ENCODE assay signal across 8 mouse cellular contexts in genomic region chr17:85867945-85868616, GRCm38 (mm10).
DNase-seq lines count a peak whose midpoint lies in the region; ATAC-seq and TF ChIP-seq lines count a peak whose summit lies in the region.
"Had no signal": no experiment of that assay in that cellular context is flagged by ENCODE, and none has a peak within 500 bp of the region (broad histone marks: within the 10 kb centered on the region; RNA-seq: fewer than 3 reads in every experiment).

No protein-coding gene starts in this region.

- no peak overlapping the region for H3K27ac ChIP-seq in midbrain, embryonic 13.5 days
- no peak overlapping the region for H3K27ac ChIP-seq in midbrain, postnatal 0 days (ENCODE audit: low read depth, low read length)
- peak overlapping the region; percentile 28; the same call in 1 of the 2 replicates for H3K27ac ChIP-seq in embryonic facial prominence, embryonic 15.5 days (replicated peaks)

- no peaks in the 10 kb centered on the region for H3K9me3 ChIP-seq in midbrain, embryonic 13.5 days
- no peaks in the 10 kb centered on the region for H3K9me3 ChIP-seq in midbrain, postnatal 0 days (ENCODE audit: low read length)
- H3K9me3 ChIP-seq in embryonic facial prominence, embryonic 15.5 days (replicated peaks), result no peaks in the 10 kb centered on the region

- H3K27me3 ChIP-seq in midbrain, embryonic 13.5 days, result 0 out of 2 replicates have a peak, but pooled peaks cover 4% of the 10 kb centered on the region
- no peaks in the 10 kb centered on the region for H3K27me3 ChIP-seq in midbrain, postnatal 0 days (ENCODE audit: insufficient read depth, low read length)
- peaks cover 19% of the 10 kb centered on the region for H3K27me3 ChIP-seq in embryonic facial prominence, embryonic 15.5 days

- no peak overlapping the region for H3K4me3 ChIP-seq in midbrain, embryonic 13.5 days (replicated peaks)
- H3K4me3 ChIP-seq in midbrain, postnatal 0 days (ENCODE audit: low read depth, low read length), result no peak overlapping the region
- no peak overlapping the region for H3K4me3 ChIP-seq in embryonic facial prominence, embryonic 15.5 days (replicated peaks)

- ATAC-seq in midbrain, embryonic 13.5 days, result peak; percentile 44; the same call in 1 of the 2 replicates
- no peak for ATAC-seq in midbrain, postnatal 0 days (ENCODE audit: low FRiP score)
- no peak for ATAC-seq in embryonic facial prominence, embryonic 15.5 days (ENCODE audit: insufficient number of reproducible peaks, low FRiP score, low TSS enrichment, low read depth)

- H3K4me2 ChIP-seq in midbrain, embryonic 13.5 days (replicated peaks), result no peak overlapping the region
- H3K4me2 ChIP-seq in midbrain, postnatal 0 days (ENCODE audit: low read depth, low read length, poor library complexity, severe bottlenecking), result no peak overlapping the region
- no peak overlapping the region for H3K4me2 ChIP-seq in embryonic facial prominence, embryonic 15.5 days (replicated peaks)

- no peak for TF ChIP-seq CTCF in midbrain, postnatal 0 days (IDR thresholded peaks at IDR 0.05)

- no peak overlapping the region for H3K9ac ChIP-seq in midbrain, embryonic 13.5 days (replicated peaks)
- H3K9ac ChIP-seq in midbrain, postnatal 0 days (replicated peaks; ENCODE audit: low read length, poor library complexity, severe bottlenecking), result no peak overlapping the region
- no peak overlapping the region for H3K9ac ChIP-seq in embryonic facial prominence, embryonic 15.5 days

- H3K4me1 ChIP-seq in midbrain, embryonic 13.5 days (replicated peaks), result peaks cover 18% of the 10 kb centered on the region
- no peaks in the 10 kb centered on the region for H3K4me1 ChIP-seq in midbrain, postnatal 0 days (ENCODE audit: insufficient read depth, low read length)
- H3K4me1 ChIP-seq in embryonic facial prominence, embryonic 15.5 days, result peaks cover 25% of the 10 kb centered on the region

- intact Hi-C loops in gastrocnemius, postnatal 14 days (cut with DNase I; ENCODE audit: low total_unique reads), result no loop called here

- DNase-seq in midbrain, postnatal 0 days (ENCODE audit: low spot score), result no peak
- DNase-seq in kidney, postnatal 10 days, result peak; percentile 50
- peak; percentile 66 for DNase-seq in retina, postnatal 1 day
- DNase-seq in gastrocnemius, postnatal 14 days, result no peak
- DNase-seq in thymus, postnatal 10 days (ENCODE audit: low spot score in 2 of 2), result no peak
- DNase-seq: heart, adult 11 months had no signal

- no peaks in the 10 kb centered on the region for H3K36me3 ChIP-seq in midbrain, embryonic 13.5 days
- no peaks in the 10 kb centered on the region for H3K36me3 ChIP-seq in midbrain, postnatal 0 days (ENCODE audit: insufficient read depth, low read length)
- no peaks in the 10 kb centered on the region for H3K36me3 ChIP-seq in embryonic facial prominence, embryonic 15.5 days

- 82% methylated on average over 12 of the region's 12 CpGs for WGBS in midbrain, embryonic 13.5 days
- 85% methylated on average over 12 of the region's 12 CpGs for WGBS in midbrain, postnatal 0 days
- 77% methylated on average over 12 of the region's 12 CpGs for WGBS in embryonic facial prominence, embryonic 15.5 days

Comparison
In these comparisons a context has a peak if more than half of its experiments do, and no peak if none do; other contexts are left out.
1. DNase-seq: peak in kidney, postnatal 10 days (single experiment) and retina, postnatal 1 day (single experiment); none in midbrain, postnatal 0 days (single experiment), gastrocnemius, postnatal 14 days (single experiment) and thymus, postnatal 10 days (0 of 2).